Mouse (Mus musculus) MEL (cell line): ENCODE measurements around the gene Ntn3. TPM values are rescaled to one million over a fixed set of nuclear protein-coding genes. Genes with fewer than 3 reads are reported as not detected.

Source experiments
- DNase-seq: peaks from one replicate; pipeline ENCODE4 v3.0.0; 2011; ENCODE audit warnings: low read depth, low spot score
- H3K27ac ChIP-seq: 2 replicates; pipeline ENCODE4 v1.5.1; 2012; ENCODE audit warnings: low read depth, mild to moderate bottlenecking, control low read depth, low read length, moderate library complexity; ENCODE audit not compliant: control insufficient read depth
- H3K27me3 ChIP-seq, 2 experiments: fragments of 150-350 bp in 1 of 2; sonication (generic) in 1 of 2; 2 replicates each; pipeline ENCODE4 v1.6.1; 2012; ENCODE audit warnings: low read length in 2 of 2, mild to moderate bottlenecking in 2 of 2, improper control_type of control experiment in 1 of 2, moderate library complexity in 1 of 2; ENCODE audit not compliant: insufficient read depth in 2 of 2, control insufficient read depth in 1 of 2
- H3K36me3 ChIP-seq, 2 experiments: 2 replicates each; pipeline ENCODE4 v1.6.1; 2012 to 2014; ENCODE audit warnings: low read length in 2 of 2, improper control_type of control experiment in 1 of 2, inconsistent platforms in 1 of 2, mild to moderate bottlenecking in 1 of 2; ENCODE audit not compliant: insufficient read depth in 2 of 2, control insufficient read depth in 1 of 2
- H3K4me1 ChIP-seq, 2 experiments: fragments of 150-350 bp in 1 of 2; sonication (generic) in 1 of 2; 2 replicates each; pipeline ENCODE4 v1.6.1; 2012; ENCODE audit warnings: low read length in 2 of 2, improper control_type of control experiment in 1 of 2, mild to moderate bottlenecking in 1 of 2; ENCODE audit not compliant: insufficient read depth in 2 of 2, control insufficient read depth in 1 of 2
- H3K4me3 ChIP-seq, 2 experiments: fragments of 150-350 bp in 1 of 2; sonication (generic) in 1 of 2; 2 replicates each; pipeline ENCODE4 v1.5.1; 2012; ENCODE audit warnings: low read depth in 2 of 2, low read length in 2 of 2, mild to moderate bottlenecking in 2 of 2, moderate library complexity in 2 of 2, control low read depth in 1 of 2, improper control_type of control experiment in 1 of 2; ENCODE audit not compliant: control insufficient read depth in 1 of 2, insufficient read depth in 1 of 2
- H3K79me2 ChIP-seq: 2 replicates; pipeline ENCODE4 v1.6.1; 2012; ENCODE audit warnings: mild to moderate bottlenecking, low read length, moderate library complexity; ENCODE audit not compliant: control insufficient read depth, poor library complexity, insufficient read depth
- H3K9ac ChIP-seq: 2 replicates; pipeline ENCODE4 v1.6.1; 2012; ENCODE audit warnings: low read depth, mild to moderate bottlenecking, control low read depth, low read length, moderate library complexity; ENCODE audit not compliant: control insufficient read depth, poor library complexity, severe bottlenecking
- H3K9me3 ChIP-seq: fragments of 150-350 bp; sonication (generic); replicated peaks from 2 replicates; pipeline ENCODE4 v1.6.1; 2012; ENCODE audit warnings: mild to moderate bottlenecking, low read length, improper control_type of control experiment, moderate library complexity; ENCODE audit not compliant: insufficient read depth
- BHLHE40 ChIP-seq: IDR thresholded peaks from 2 replicates; pipeline ENCODE4 v1.6.1; 2012; ENCODE audit warnings: low read depth, mild to moderate bottlenecking, inconsistent platforms, low read length, improper control_type of control experiment, borderline replicate concordance
- CHD1 ChIP-seq: IDR thresholded peaks from 2 replicates; pipeline ENCODE4 v1.6.1; 2012; ENCODE audit warnings: low read depth, mild to moderate bottlenecking, inconsistent platforms, low read length, improper control_type of control experiment
- E2F4 ChIP-seq: IDR thresholded peaks from 2 replicates; pipeline ENCODE4 v1.6.1; 2011; ENCODE audit warnings: low read depth, low read length, improper control_type of control experiment, borderline replicate concordance
- EP300 ChIP-seq, 2 experiments: IDR thresholded peaks; 2 replicates each; pipeline ENCODE4 v1.6.1; 2011; ENCODE audit warnings: improper control_type of control experiment in 2 of 2, low read length in 2 of 2, low read depth in 1 of 2, mild to moderate bottlenecking in 1 of 2
- GABPA ChIP-seq: IDR thresholded peaks from 2 replicates; pipeline ENCODE4 v1.6.1; 2012; ENCODE audit warnings: low read depth, mild to moderate bottlenecking, inconsistent platforms, low read length, improper control_type of control experiment, moderate library complexity
- HCFC1 ChIP-seq: IDR thresholded peaks from 2 replicates; pipeline ENCODE4 v1.6.1; 2012; ENCODE audit warnings: low read depth, mild to moderate bottlenecking, inconsistent platforms, low read length, improper control_type of control experiment, moderate library complexity
- JUND ChIP-seq: IDR thresholded peaks from 2 replicates; pipeline ENCODE4 v1.6.1; 2011; ENCODE audit warnings: low read depth, mild to moderate bottlenecking, improper control_type of control experiment, low read length
- KAT2A ChIP-seq: conservative IDR thresholded peaks from 2 replicates; pipeline ENCODE4 v1.6.1; 2012; ENCODE audit warnings: low read depth, low read length, improper control_type of control experiment, inconsistent platforms
- MAFK ChIP-seq: IDR thresholded peaks from 2 replicates; pipeline ENCODE4 v1.6.1; 2011; ENCODE audit warnings: low read depth, mild to moderate bottlenecking, low read length, improper control_type of control experiment, borderline replicate concordance
- MAX ChIP-seq: IDR thresholded peaks from 2 replicates; pipeline ENCODE4 v1.6.1; 2011; ENCODE audit warnings: low read length, improper control_type of control experiment
- MAZ ChIP-seq: IDR thresholded peaks from 2 replicates; pipeline ENCODE4 v1.6.1; 2012; ENCODE audit warnings: low read depth, mild to moderate bottlenecking, inconsistent platforms, low read length, improper control_type of control experiment
- MYC ChIP-seq: IDR thresholded peaks from 2 replicates; pipeline ENCODE4 v1.6.1; 2011; ENCODE audit warnings: low read depth, mild to moderate bottlenecking, low read length, improper control_type of control experiment, moderate library complexity
- NELFE ChIP-seq: IDR thresholded peaks from 2 replicates; pipeline ENCODE4 v1.6.1; 2011; ENCODE audit warnings: low read depth, low read length, improper control_type of control experiment
- NRF1 ChIP-seq: IDR thresholded peaks from 2 replicates; pipeline ENCODE4 v1.6.1; 2014; ENCODE audit warnings: low read depth, mild to moderate bottlenecking, inconsistent platforms, low read length, improper control_type of control experiment, moderate library complexity; ENCODE audit not compliant: poor library complexity, insufficient read depth, severe bottlenecking
- POLR2A ChIP-seq, 2 experiments: IDR thresholded peaks; 2 replicates each; pipeline ENCODE4 v1.6.1; 2011 to 2012; ENCODE audit warnings: low read length in 2 of 2, mild to moderate bottlenecking in 2 of 2, control low read depth in 1 of 2, improper control_type of control experiment in 1 of 2, low read depth in 1 of 2, moderate library complexity in 1 of 2; ENCODE audit not compliant: control insufficient read depth in 1 of 2, insufficient read depth in 1 of 2, poor library complexity in 1 of 2
- POLR2AphosphoS2 ChIP-seq: IDR thresholded peaks from 2 replicates; pipeline ENCODE4 v1.6.1; 2011; ENCODE audit warnings: low read length, improper control_type of control experiment
- RCOR1 ChIP-seq: IDR thresholded peaks from 2 replicates; pipeline ENCODE4 v1.6.1; 2012; ENCODE audit warnings: low read depth, mild to moderate bottlenecking, inconsistent platforms, low read length, improper control_type of control experiment
- SIN3A ChIP-seq: IDR thresholded peaks from 2 replicates; pipeline ENCODE4 v1.6.1; 2012; ENCODE audit warnings: low read length, improper control_type of control experiment, inconsistent platforms
- SMC3 ChIP-seq: IDR thresholded peaks from 2 replicates; pipeline ENCODE4 v1.6.1; 2011; ENCODE audit warnings: low read depth, low read length, improper control_type of control experiment
- TBP ChIP-seq: IDR thresholded peaks from 2 replicates; pipeline ENCODE4 v1.8.0; 2011; ENCODE audit warnings: low read depth, low read length, improper control_type of control experiment
- TCF12 ChIP-seq: IDR thresholded peaks from 2 replicates; pipeline ENCODE4 v1.6.1; 2014; ENCODE audit warnings: low read depth, mild to moderate bottlenecking, inconsistent platforms, low read length, improper control_type of control experiment, moderate library complexity
- ZKSCAN1 ChIP-seq: IDR thresholded peaks from 2 replicates; pipeline ENCODE4 v1.6.1; 2012; ENCODE audit warnings: low read depth, mild to moderate bottlenecking, inconsistent platforms, low read length, improper control_type of control experiment, moderate library complexity
- ZNF384 ChIP-seq: IDR thresholded peaks from 2 replicates; pipeline ENCODE4 v1.6.1; 2012; ENCODE audit warnings: low read depth, mild to moderate bottlenecking, inconsistent platforms, low read length, improper control_type of control experiment
- polyA plus RNA-seq, 2 experiments: library from polyadenylated mRNA; stranded (reverse) in 1 of 2; unstranded in 1 of 2; fragments of >175 nt in 1 of 2; fragments of >200 nt in 1 of 2; gene quantifications; 2 replicates each; pipeline versions ENCODE4 v1.2.1 to v1.2.4; 2012; ENCODE audit warnings: low replicate concordance in 2 of 2, low read depth in 1 of 2; ENCODE audit not compliant: insufficient read length in 2 of 2, insufficient read depth in 1 of 2, missing spikeins in 1 of 2
- total RNA-seq: library from RNA; depleted of rRNA; stranded (reverse); fragments of 300-350 nt; gene quantifications from 2 replicates; pipeline ENCODE4 v1.2.3, GENCODE M21; 2012

Gene Ntn3
- total and polyA plus RNA-seq, 3 experiments = 2.5 to 2.7 TPM; not detected in 1

- Histone ChIP-seq H3K27me3 (no peaks in the 10 kb centered on the region), H3K9me3 (no peaks in the 10 kb centered on the region), H3K27ac (no peak overlapping the region), H3K4me1 (no peaks in the 10 kb centered on the region), H3K4me3 (no peak overlapping the region), H3K79me2 (no peaks in the 10 kb centered on the region)
- DNase-seq = no peak
- TF ChIP-seq POLR2A (IDR thresholded peaks at IDR 0.05; ENCODE audit: control insufficient read depth in 1 of 2, insufficient read depth in 1 of 2, low read depth in 1 of 2, low read length in 2 of 2, poor library complexity in 1 of 2) (no peak), BHLHE40 (no peak), JUND (no peak), TCF12 (no peak), TBP (no peak), SMC3 (no peak), MAX (no peak), NRF1 (no peak)
- TF ChIP-seq, all 39 proteins: peak for 0
- H3K9ac ChIP-seq = no peak overlapping the region
- H3K36me3 ChIP-seq = no peaks in the 10 kb centered on the region
Measured at GRCm38 (mm10) chr17:24258981-24259380, 49.6 kb upstream of the Ntn3 start.

- Histone ChIP-seq H3K4me1 (peaks cover 0 to 7% of the 10 kb centered on the region in 2 experiments; a peak in 2 of 4 replicates), H3K9ac (peak overlapping the region; percentile 82), H3K36me3 (peaks cover 8 to 14% of the 10 kb centered on the region in 2 experiments), H3K79me2 (peaks cover 21% of the 10 kb centered on the region), H3K4me3 (no peak overlapping the region; a peak in 1 of 4 replicates), H3K9me3 (no peaks in the 10 kb centered on the region), H3K27ac (peak overlapping the region; percentile 80; the same call in 1 of the 2 replicates), H3K27me3 (no peaks in the 10 kb centered on the region)
- no peak for DNase-seq
- no peak for TF ChIP-seq CHD1
- TF ChIP-seq SMC3 = no peak
- TF ChIP-seq ZNF384 = peak; percentile 67
- TF ChIP-seq, all 39 proteins: peak for 1
Measured at GRCm38 (mm10) chr17:24252329-24252728, 43.0 kb upstream of the Ntn3 start.

GRCm38 (mm10) chr17:24251320-24252069, 42.2 kb upstream of the Ntn3 start, which contains the start of gene Ccnf:
Gene Ccnf, minus strand, starts transcription at chr17:24251484.
- DNase-seq = peak; percentile 99
- Histone ChIP-seq H3K9me3 (no peaks in the 10 kb centered on the region), H3K9ac (peak within 1 kb of the TSS; percentile 91), H3K4me1 (peaks cover 0 to 7% of the 10 kb centered on the region in 2 experiments; a peak in 2 of 4 replicates), H3K4me3 (peak within 1 kb of the TSS; percentile 90 to 92), H3K27me3 (no peaks in the 10 kb centered on the region), H3K27ac (peak within 1 kb of the TSS; percentile 80), H3K36me3 (peaks cover 8 to 14% of the 10 kb centered on the region in 2 experiments), H3K79me2 (peaks cover 21% of the 10 kb centered on the region)
- peak; percentile 66; the same call in 1 of the 2 replicates for TF ChIP-seq TCF12
- peak; percentile 83 for TF ChIP-seq TBP
- peak; percentile 93 for TF ChIP-seq MAZ
- peak; percentile 94 for TF ChIP-seq NELFE
- TF ChIP-seq ZKSCAN1 = no peak
- TF ChIP-seq SIN3A = peak; percentile 70
- TF ChIP-seq MAFK = no peak
- TF ChIP-seq BHLHE40 = no peak
- TF ChIP-seq KAT2A = no peak; the same call in 1 of the 2 replicates
- peak; percentile 85; the same call in 1 of the 2 replicates for TF ChIP-seq E2F4
- TF ChIP-seq RCOR1 = no peak
- TF ChIP-seq POLR2A (IDR thresholded peaks at IDR 0.05; ENCODE audit: control insufficient read depth in 1 of 2, insufficient read depth in 1 of 2, low read depth in 1 of 2, low read length in 2 of 2, poor library complexity in 1 of 2) = peak; percentile 90 to 92
- TF ChIP-seq MYC = 0 out of 2 replicates have a peak, but pooled peaks have one; percentile 34
- no peak for TF ChIP-seq EP300 (IDR thresholded peaks at IDR 0.05; ENCODE audit: low read depth in 1 of 2, low read length in 2 of 2)
- TF ChIP-seq GABPA = no peak
- TF ChIP-seq JUND = no peak
- peak; percentile 68 for TF ChIP-seq HCFC1
- TF ChIP-seq POLR2AphosphoS2 = peak; percentile 91
- no peak for TF ChIP-seq MAX
